Mouse (Mus musculus) ES-E14 (cell line): ENCODE data around the gene Sec14l4. TPM values are rescaled to one million over a fixed set of nuclear protein-coding genes. Genes with fewer than 3 reads are reported as not detected.

Experiments
- DNase-seq: peaks from one replicate; pipeline ENCODE4 v3.0.0-alpha.2; 2013; ENCODE audit warnings: low read depth, low spot score
- H3K27ac ChIP-seq: 2 replicates; pipeline ENCODE4 v1.5.1; 2012; ENCODE audit warnings: low read depth, mild to moderate bottlenecking, low read length, moderate library complexity, mixed read lengths; ENCODE audit not compliant: poor library complexity, insufficient read depth, severe bottlenecking
- H3K36me3 ChIP-seq: 2 replicates; pipeline ENCODE4 v1.6.1; 2012; ENCODE audit warnings: mild to moderate bottlenecking, low read length, moderate library complexity, mixed read lengths; ENCODE audit not compliant: control insufficient read depth, poor library complexity, insufficient read depth, severe bottlenecking
- H3K4me1 ChIP-seq, 2 experiments: fragments of 150-350 bp in 1 of 2; sonication (generic) in 1 of 2; 2 replicates each; pipeline ENCODE4 v1.6.1; 2012; ENCODE audit warnings: low read length in 2 of 2, mild to moderate bottlenecking in 1 of 2, mixed read lengths in 1 of 2; ENCODE audit not compliant: control insufficient read depth in 2 of 2, insufficient read depth in 2 of 2, poor library complexity in 1 of 2
- H3K4me3 ChIP-seq, 2 experiments: fragments of 150-350 bp in 1 of 2; sonication (generic) in 1 of 2; 2 replicates each; pipeline ENCODE4 v1.5.1; 2012; ENCODE audit warnings: low read length in 2 of 2, low read depth in 1 of 2, mild to moderate bottlenecking in 1 of 2, mixed read lengths in 1 of 2; ENCODE audit not compliant: insufficient read depth in 1 of 2, poor library complexity in 1 of 2, severe bottlenecking in 1 of 2
- H3K9ac ChIP-seq: 2 replicates; pipeline ENCODE4 v1.6.1; 2012; ENCODE audit warnings: low read depth, mild to moderate bottlenecking, low read length, mixed read lengths; ENCODE audit not compliant: poor library complexity, insufficient read depth, severe bottlenecking
- H3K9me3 ChIP-seq: fragments of 150-350 bp; sonication (generic); 2 replicates; pipeline ENCODE4 v1.6.1; 2012; ENCODE audit warnings: low read depth, mild to moderate bottlenecking, low read length; ENCODE audit not compliant: control insufficient read depth, insufficient read depth
- CHD2 ChIP-seq: IDR thresholded peaks from 2 replicates; pipeline ENCODE4 v1.6.1; 2014; ENCODE audit warnings: mild to moderate bottlenecking, low read depth, low read length, inconsistent platforms
- HCFC1 ChIP-seq: IDR thresholded peaks from 2 replicates; pipeline ENCODE4 v1.6.1; 2012; ENCODE audit warnings: low read length, inconsistent platforms, borderline replicate concordance; ENCODE audit not compliant: insufficient read depth
- MAFK ChIP-seq: IDR thresholded peaks from 2 replicates; pipeline ENCODE4 v1.6.1; 2014; ENCODE audit warnings: mild to moderate bottlenecking, low read depth, low read length, inconsistent platforms; ENCODE audit not compliant: insufficient read depth
- ZC3H11A ChIP-seq: IDR thresholded peaks from 2 replicates; pipeline ENCODE4 v1.6.1; 2012; ENCODE audit warnings: low read depth, mild to moderate bottlenecking, inconsistent platforms, low read length, borderline replicate concordance
- ZNF384 ChIP-seq: IDR thresholded peaks from 2 replicates; pipeline ENCODE4 v1.6.1; 2012; ENCODE audit warnings: low read depth, low read length, inconsistent platforms
- in situ Hi-C, 2 experiments: fragments of 600-800 bp; cut with MboI; formaldehyde crosslinking; loops; one replicate each; pipeline ENCODE4 v1.15.1; 2025; ENCODE audit warnings: low sequenced_read_pairs in 2 of 2, inconsistent platforms in 1 of 2; ENCODE audit not compliant: unreplicated experiment in 2 of 2
- total RNA-seq: library from RNA; depleted of rRNA; stranded (reverse); fragments of 300-350 nt; gene quantifications from 2 replicates; pipeline ENCODE4 v1.2.3, GENCODE M21; 2012; rRNA removed

Gene Sec14l4
- total RNA-seq = 0.94 and 2.3 TPM in 2 replicates

DNA sequence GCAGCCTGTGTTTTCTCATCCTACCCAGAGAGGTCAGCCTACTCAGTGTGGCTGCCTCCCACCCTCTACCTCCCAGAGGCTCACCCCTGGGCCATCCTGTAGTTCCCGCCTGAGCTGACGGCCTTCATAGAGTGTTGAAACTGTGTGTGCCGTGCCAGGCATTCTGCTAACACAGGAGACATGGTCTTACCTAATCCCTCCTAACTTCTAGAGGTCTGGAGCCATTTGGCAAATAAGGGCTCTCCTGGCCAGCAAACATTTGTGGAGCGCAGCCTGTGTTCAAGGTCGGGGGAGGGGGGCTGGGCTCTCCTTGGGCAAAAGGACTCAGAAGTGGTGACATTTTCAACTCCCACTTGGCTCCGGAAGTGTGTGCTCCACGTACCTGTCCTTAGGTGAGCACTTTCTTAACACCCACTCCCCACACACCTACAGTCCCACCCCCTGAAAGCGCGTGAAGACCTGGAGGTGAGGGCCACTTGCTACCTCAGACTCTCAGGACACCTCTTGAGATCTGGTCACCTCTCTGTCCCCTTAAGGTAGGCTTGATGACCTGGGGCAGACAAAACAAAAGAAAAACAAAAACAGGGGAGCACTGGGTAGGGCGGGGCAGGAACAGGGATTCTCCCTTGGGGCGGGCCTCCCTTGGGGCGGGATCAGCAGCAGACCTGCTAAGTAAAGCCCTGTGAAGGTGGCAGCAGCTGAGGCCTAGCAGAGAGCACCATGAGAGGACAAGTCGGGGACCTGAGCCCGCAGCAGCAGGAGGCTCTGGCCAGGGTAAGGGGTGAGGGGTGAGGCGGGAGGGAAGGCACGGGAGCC, at the start of gene Sec14l4:
Sec14l4 (plus strand) TSS at position 337 of the 816 bp plus-strand sequence.
- in situ Hi-C loops = no loop called here

DNA sequence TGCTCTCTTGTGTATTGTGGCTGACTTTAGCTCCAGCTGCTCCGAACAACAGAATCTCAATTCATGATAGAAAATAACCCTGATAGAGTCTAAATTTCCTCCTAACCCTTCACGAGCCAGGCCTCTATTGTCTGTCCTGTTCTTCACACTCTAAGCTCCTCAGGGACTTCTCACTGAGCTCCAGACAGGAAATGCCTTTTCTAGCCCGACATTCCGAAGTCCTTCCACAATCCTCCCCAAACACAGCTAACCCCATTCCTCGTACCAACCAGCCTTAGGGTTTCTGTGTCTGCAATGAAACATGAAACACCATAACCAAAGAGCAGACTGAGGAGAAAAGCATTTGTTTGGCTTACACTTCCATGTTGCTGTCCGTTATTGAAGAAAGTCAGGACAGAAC, 49.7 kb upstream of the Sec14l4 start:
- no peak overlapping the region for H3K27ac ChIP-seq
- H3K4me1 ChIP-seq = peaks cover 0 to 13% of the 10 kb centered on the region in 2 experiments; a peak in 1 of 4 replicates
- no peaks in the 10 kb centered on the region for H3K9me3 ChIP-seq
- no peak for DNase-seq
- in situ Hi-C loops = no loop called here
- peaks cover 31% of the 10 kb centered on the region for H3K36me3 ChIP-seq
- H3K9ac ChIP-seq = no peak overlapping the region
- no peak overlapping the region for H3K4me3 ChIP-seq
- no peak for TF ChIP-seq MAFK
- no peak for TF ChIP-seq ZNF384

More for the DNA sequence above, at the start of gene Sec14l4:
- no peaks in the 10 kb centered on the region for H3K36me3 ChIP-seq
- TF ChIP-seq CHD2 (no peak), ZNF384 (no peak), ZC3H11A (no peak), MAFK (no peak), HCFC1 (no peak)
- no peak within 1 kb of the TSS for H3K27ac ChIP-seq
- no peaks in the 10 kb centered on the region for H3K9me3 ChIP-seq
- no peak for DNase-seq
- H3K4me3 ChIP-seq = peak within 1 kb of the TSS; percentile 45 to 56
- H3K4me1 ChIP-seq = peaks cover 7 to 19% of the 10 kb centered on the region in 2 experiments; a peak in 3 of 4 replicates
- peak within 1 kb of the TSS; percentile 55; the same call in 1 of the 2 replicates for H3K9ac ChIP-seq

DNA sequence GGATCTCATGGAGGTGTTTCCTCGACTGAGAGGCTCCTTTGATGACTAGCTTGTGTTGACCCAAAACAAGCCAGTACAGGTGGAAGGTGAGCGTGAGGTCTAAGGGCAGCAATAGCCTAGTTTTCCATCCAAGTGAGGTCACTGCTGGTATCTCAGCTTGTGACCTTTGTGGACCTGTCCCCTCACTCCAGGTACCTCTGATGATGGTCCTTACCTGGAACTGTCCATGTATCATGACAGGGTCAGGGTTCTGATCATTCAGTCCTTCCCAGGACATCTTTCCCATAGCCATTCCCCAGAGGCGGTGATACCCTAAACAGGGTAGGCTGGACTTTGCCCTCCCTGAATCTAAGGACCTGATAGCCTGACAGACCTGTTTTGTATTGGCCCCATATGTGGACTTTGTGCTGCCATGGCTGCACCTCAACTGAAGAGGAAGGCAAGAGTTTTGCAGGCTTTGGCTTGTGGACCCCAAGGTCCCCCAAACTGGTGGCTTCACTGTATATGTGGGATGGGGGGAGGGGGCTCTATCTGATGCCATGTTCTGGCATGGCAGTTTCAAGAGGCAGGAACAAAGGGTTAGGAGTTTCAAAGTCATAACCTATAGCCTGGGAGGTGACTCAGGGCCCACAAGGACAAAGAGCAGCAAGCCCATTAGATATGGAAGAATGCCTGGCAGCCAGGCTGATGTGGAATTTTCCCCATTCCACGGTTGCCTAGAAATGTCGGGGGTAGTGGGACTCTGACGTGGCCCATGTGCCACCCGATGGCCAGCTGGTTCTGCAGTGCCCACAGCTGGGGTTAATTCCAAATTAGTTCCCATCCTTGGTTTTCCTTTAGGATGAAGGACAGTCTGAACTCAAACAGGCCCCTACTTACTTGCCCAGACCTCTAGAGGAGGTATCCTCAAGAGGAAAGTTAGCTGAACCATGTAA, 48.7 kb upstream of the Sec14l4 start:
- H3K36me3 ChIP-seq = peaks cover 21% of the 10 kb centered on the region
- H3K9ac ChIP-seq = no peak overlapping the region
- no peaks in the 10 kb centered on the region for H3K9me3 ChIP-seq
- DNase-seq = no peak
- no peak for TF ChIP-seq MAFK
- no peak for TF ChIP-seq CHD2
- no peak for TF ChIP-seq HCFC1
- TF ChIP-seq ZC3H11A = no peak
- no peak for TF ChIP-seq ZNF384
- H3K27ac ChIP-seq = no peak overlapping the region
- H3K4me1 ChIP-seq = peaks cover 0 to 13% of the 10 kb centered on the region in 2 experiments; a peak in 1 of 4 replicates
- in situ Hi-C loops = no loop called here
- H3K4me3 ChIP-seq = no peak overlapping the region

DNA sequence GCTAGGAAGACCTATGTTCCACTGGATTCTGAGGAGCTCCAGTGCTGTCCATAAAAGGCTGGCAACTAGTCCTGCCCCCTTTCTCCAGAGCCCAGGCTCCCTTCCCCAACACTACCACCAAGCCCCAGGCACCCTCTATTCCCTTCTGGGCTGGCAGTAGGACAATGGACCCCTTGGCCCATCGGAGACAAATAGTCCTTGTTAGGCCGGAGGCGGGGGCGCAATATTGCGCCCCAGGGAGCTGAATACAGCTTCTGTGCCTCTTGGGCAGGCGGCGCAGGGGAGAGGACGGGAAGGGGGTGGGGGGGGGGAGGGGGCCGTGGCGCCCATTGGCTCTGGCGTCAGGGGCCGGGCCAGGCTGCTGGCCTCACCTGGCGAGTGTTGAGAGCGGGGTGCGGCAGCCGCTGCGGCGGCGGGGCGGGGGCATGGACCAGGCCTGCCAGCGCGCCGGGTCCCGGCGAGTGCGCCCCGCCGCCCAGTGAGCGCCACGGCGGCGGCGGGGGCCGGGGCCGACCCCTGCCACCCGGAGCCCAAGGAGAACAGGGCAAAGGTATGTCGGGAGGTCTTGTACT, 47.9 kb upstream of the Sec14l4 start, which contains the start of gene Gal3st1:
Gal3st1 (plus strand) TSS at position 346 of the 572 bp plus-strand sequence.
- peak within 1 kb of the TSS; percentile 64 to 73 for H3K4me3 ChIP-seq
- in situ Hi-C loops = no loop called here
- no peak for TF ChIP-seq MAFK
- no peak for TF ChIP-seq HCFC1
- no peak for TF ChIP-seq ZNF384
- no peak for TF ChIP-seq CHD2
- no peak for TF ChIP-seq ZC3H11A
- peak within 1 kb of the TSS; percentile 54 for H3K9ac ChIP-seq
- H3K36me3 ChIP-seq = peaks cover 13% of the 10 kb centered on the region
- no peak for DNase-seq
- no peak within 1 kb of the TSS for H3K27ac ChIP-seq
- H3K9me3 ChIP-seq = no peaks in the 10 kb centered on the region
- H3K4me1 ChIP-seq = peaks cover 0 to 13% of the 10 kb centered on the region in 2 experiments; a peak in 1 of 4 replicates
